Mouse (Mus musculus) NIH3T3 (cell line): ENCODE measurements at regions not wholly inside any gene's neighbourhood (a gene's known extent, or its start where the extent isn't known, plus 50 kb on each side); places are given as distances from the start of the nearest gene placed in this dataset.
"Not testable (repeated sequence)": the region's sequence is repeated elsewhere in the genome, so short reads cannot be mapped to it uniquely, and the experiment has no call there.

Experiments used
- DNase-seq: peaks from one replicate; pipeline ENCODE4 v3.0.0-alpha.2; 2012; ENCODE audit warnings: low read depth

GRCm38 (mm10) chr3:15016621-15017020, 130.5 kb downstream of the Car2 start:
- DNase-seq = no peak

GRCm38 (mm10) chr3:15022773-15023172, 136.7 kb downstream of the Car2 start:
- DNase-seq = no peak

GRCm38 (mm10) chr3:15040866-15041528, 154.9 kb downstream of the Car2 start:
- no peak for DNase-seq

- no peak for DNase-seq
Observed at GRCm38 (mm10) chr3:15053968-15054367, 167.9 kb downstream of the Car2 start.

- DNase-seq = not testable (repeated sequence)
Observed at GRCm38 (mm10) chr3:15055516-15056256, 169.6 kb downstream of the Car2 start.

GRCm38 (mm10) chr3:15056788-15057585, 170.9 kb downstream of the Car2 start:
- not testable (repeated sequence) for DNase-seq

- no peak for DNase-seq
Observed at GRCm38 (mm10) chr3:15065681-15066080, 179.6 kb downstream of the Car2 start.

- no peak for DNase-seq
Observed at GRCm38 (mm10) chr3:15068256-15068655, 182.2 kb downstream of the Car2 start.

- DNase-seq = no peak
Observed at GRCm38 (mm10) chr3:15071030-15071883, 185.2 kb downstream of the Car2 start.

GRCm38 (mm10) chr3:15073405-15073804, 187.3 kb downstream of the Car2 start:
- DNase-seq = no peak

GRCm38 (mm10) chr3:15073847-15074246, 187.8 kb downstream of the Car2 start:
- no peak for DNase-seq

GRCm38 (mm10) chr3:15074949-15075348, 188.9 kb downstream of the Car2 start:
- DNase-seq = no peak

- no peak for DNase-seq
Observed at GRCm38 (mm10) chr3:15090124-15090523, 204.1 kb downstream of the Car2 start.

- no peak for DNase-seq
Observed at GRCm38 (mm10) chr3:15098206-15098817, 212.2 kb downstream of the Car2 start.

- DNase-seq = no peak
Observed at GRCm38 (mm10) chr3:15098981-15099380, 212.9 kb downstream of the Car2 start.

- no peak for DNase-seq
Observed at GRCm38 (mm10) chr3:15105627-15106026, 219.6 kb downstream of the Car2 start.

GRCm38 (mm10) chr3:15106281-15106680, 220.2 kb downstream of the Car2 start:
- DNase-seq = no peak

- DNase-seq = no peak
Observed at GRCm38 (mm10) chr3:15107301-15107700, 221.2 kb downstream of the Car2 start.

GRCm38 (mm10) chr3:15108239-15108934, 222.3 kb downstream of the Car2 start:
- DNase-seq = no peak

- DNase-seq = no peak
Observed at GRCm38 (mm10) chr3:15110037-15110748, 221.9 kb downstream of the Gm9733 start.
